Mouse (Mus musculus): Measurements from ENCODE around the gene Zbtb22.
"Not testable (repeated sequence)": the region's sequence is repeated elsewhere in the genome, so short reads cannot be mapped to it uniquely, and the experiment has no call there.

Zbtb22 gene

DNA sequence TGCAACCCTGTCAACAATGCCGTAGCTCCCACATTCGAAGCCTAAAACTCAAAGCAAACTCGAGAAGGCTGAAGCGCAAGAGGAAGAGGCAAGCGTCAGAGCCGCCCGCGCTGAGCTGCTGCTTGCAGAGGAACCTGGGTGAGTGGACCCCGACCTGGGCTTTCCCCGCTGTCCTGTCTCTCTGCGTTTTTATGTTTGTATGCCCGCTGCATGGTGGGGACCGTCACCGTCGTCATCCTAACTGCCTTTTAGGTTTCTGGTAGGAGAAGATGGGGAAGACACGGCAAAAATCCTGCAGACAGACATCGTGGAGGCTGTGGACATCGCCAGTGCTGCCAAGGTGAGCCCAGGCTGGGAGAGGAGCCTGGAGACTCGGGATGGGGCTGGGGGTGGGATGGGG, 25.7 kb downstream of the Zbtb22 start:
- no peak for DNase-seq (ENCODE audit: low read depth, low spot score)

- no peak for DNase-seq (ENCODE audit: low read depth, low spot score)
Measured at GRCm38 (mm10) chr17:33943454-33943853, 27.8 kb downstream of the Zbtb22 start.

DNA sequence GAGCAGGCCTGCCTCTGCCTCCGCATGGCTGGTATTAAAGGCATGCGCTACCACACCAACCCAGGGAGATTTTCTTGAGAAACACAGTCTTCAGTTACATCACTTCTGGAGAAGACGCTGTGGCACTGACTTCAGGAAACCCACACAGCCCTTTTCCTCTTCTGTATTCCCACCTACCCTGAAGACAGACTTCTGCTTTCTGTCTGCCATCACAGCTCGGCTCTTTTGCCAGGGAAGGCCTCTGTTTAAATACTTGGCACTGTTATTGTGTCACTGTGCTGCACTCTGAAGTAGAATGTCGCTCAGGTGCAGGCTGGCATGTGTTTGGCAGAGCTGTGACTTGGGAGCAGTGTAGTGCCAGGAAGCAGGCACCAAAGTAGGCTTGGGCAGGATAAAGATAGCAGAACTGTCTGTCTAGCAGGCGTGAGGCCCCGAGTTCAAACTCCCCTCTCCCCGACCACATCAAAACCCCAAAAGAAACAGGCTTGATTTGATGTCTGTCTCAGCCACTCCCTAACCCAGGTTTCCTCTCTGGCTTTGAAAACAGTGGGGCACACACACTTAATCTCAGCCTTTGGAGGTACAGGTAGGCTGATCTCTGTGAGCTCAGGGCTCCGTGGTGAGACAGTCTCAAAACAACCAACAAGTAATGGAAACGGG, 31.9 kb downstream of the Zbtb22 start:
- peak; percentile 75 for DNase-seq (ENCODE audit: low read depth, low spot score)

GRCm38 (mm10) chr17:33948090-33948904, 32.6 kb downstream of the Zbtb22 start:
- no peak for DNase-seq (ENCODE audit: low read depth, low spot score)

DNA sequence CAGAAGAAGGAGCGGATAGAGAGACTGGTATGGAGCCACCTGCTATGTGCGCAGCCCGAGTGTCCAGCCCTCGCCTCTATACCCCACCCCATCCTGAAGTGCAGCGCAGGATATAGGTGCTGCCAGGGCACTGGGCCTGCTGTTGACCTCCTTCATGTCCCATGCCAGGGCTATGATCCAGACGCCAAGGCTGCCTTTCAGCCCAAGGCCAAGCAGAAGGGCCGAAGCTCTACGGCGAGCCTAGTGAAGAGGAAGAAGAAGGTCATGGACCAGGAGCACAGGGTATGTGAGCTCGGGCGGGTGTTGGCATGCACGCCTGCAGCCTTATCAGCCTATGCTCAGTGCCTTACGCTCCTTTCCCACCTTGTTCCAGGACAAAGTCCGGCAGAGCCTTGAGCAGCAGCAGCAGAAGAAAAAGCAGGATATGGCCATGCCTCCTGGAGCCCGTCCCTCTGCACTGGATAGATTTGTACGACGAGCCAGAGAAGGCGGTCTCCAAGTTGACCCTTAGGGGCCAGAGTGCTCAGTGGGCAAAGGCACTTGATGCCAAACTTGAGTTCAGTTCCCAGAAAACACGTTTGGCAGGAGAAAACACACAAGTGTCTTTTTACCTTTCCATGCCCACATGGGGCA, 33.3 kb downstream of the Zbtb22 start:
- no peak for DNase-seq (ENCODE audit: low read depth, low spot score)

DNA sequence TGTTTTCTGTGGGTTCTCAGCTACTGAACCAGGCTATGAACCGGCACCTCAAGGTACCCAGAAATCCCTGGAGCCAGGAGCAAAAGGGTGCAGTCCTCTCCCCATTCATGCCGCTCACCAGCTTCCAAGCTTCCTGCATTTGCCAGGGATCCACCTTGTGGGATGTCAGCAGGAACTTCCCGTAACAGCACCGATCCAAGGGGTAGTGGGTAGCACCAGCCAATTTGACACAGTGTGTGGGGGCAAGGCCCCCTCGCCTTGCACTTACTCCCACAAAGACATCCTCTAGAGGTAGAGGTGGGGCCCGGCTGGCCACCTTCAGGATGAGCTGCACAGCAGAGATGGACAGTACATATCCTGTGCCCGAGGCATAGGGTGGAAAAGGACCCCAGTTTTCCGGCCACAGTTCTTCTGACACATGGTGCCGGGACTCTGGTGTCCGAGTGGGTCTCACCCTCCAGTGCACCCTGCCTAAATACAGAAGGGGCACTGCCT, 34.5 kb downstream of the Zbtb22 start:
- DNase-seq (ENCODE audit: low read depth, low spot score) = no peak

- peak; percentile 87 for DNase-seq (ENCODE audit: low read depth, low spot score)
Measured at GRCm38 (mm10) chr17:33951021-33951946, 35.6 kb downstream of the Zbtb22 start, which contains the start of gene B3galt4. TSS of gene B3galt4 (minus strand) at chr17:33951488.

DNA sequence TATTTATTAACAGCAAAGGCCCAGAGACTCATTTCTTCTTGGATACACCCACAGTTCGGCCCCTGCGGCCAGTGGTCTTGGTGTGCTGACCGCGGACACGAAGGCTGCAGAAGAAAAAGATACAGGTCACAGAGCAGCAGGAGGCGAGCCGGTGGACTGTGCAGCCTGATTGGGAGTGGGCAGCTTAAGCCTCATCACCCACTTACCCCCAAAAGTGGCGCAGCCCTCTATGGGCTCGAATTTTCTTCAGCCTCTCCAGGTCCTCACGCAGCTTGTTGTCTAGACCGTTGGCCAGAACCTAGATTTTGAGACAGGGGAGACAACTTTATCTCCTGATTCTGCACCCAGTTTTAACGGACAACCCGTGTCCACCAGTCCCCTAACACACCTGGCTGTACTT, 36.3 kb downstream of the Zbtb22 start:
- DNase-seq (ENCODE audit: low read depth, low spot score) = not testable (repeated sequence)

GRCm38 (mm10) chr17:33952879-33953278, 37.2 kb downstream of the Zbtb22 start:
- DNase-seq (ENCODE audit: low read depth, low spot score) = no peak

DNA sequence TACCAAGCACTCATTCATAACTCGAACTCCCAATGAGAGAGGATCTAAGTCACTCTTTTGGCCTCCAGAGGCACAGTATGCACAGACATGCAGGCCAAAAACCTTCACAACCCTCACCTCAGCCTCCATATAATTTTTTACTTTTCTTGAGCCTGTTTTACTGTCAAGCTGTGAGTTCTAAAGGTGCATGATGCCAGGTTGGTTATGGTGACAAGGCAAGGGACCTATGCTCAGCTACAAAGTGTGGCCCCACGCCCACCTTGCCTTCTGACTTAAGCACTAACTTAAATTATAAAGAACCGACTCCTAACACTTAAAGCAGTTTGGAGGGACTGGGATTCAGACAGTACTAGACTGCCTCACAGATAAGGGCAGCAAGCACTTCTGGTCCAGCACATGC, 37.6 kb downstream of the Zbtb22 start:
- DNase-seq (ENCODE audit: low read depth, low spot score) = no peak

- no peak for DNase-seq (ENCODE audit: low read depth, low spot score)
Measured at GRCm38 (mm10) chr17:33953961-33954565, 38.4 kb downstream of the Zbtb22 start.

GRCm38 (mm10) chr17:33954646-33955554, 39.2 kb downstream of the Zbtb22 start:
- no peak for DNase-seq (ENCODE audit: low read depth, low spot score)

DNA sequence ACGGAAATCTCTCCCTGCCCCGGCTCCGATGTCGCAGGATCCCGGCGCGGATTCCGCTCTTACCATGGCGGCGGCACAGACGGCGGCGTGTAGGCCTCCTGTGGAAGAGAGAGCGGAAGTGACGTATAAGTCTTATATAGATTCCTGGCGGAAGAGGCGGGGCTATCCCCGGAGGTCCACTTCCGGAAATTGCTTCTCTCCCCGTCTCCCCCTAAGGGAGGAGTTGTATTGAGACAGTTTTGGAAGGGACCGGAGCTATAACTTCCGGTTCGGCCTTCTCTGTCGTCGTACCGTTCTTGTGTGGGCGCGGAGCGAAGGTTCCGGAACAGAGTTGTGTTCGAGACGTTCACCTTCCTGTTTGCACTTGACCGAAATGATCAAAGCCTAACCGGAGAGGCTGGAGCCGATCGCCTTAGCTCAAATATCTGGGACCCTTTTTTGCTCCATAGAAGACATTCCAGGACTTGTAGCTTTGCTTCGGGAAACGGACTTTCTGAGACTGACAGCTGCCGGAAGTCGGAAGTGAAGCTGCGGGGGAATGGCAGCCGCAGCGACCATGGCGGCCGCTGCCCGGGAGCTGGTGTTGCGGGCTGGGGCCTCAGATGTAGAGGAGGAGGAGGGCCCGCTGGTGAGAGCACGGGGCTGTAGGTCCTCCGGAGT, 40.0 kb downstream of the Zbtb22 start, which contains the start of the genes Vps52 and Rps18:
Vps52 (plus strand) TSS at position 258 of the 660 bp plus-strand sequence.
Rps18 (minus strand) TSS at position 447 of the 660 bp plus-strand sequence.
- peak; percentile 97 for DNase-seq (ENCODE audit: low read depth, low spot score)

DNA sequence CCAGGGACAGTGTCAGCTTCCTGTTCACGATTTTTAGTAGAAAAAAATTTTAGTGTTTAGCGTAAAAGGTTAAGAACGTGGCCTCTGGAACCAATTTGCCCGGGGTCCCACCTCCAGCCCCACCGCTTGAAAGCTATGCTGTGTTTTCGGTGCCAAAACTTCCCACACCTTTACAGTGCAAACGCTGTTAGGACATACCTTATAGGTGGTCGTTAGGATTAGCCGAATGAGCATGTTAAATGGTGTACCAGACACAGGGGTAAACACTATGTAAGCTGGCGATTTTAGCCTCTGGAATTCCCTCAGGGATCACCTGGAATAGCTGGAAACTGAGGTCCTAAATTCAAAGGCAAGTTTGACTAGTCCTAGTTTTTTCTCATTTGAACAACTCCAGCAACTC, 40.6 kb downstream of the Zbtb22 start:
- DNase-seq (ENCODE audit: low read depth, low spot score) = no peak

- DNase-seq (ENCODE audit: low read depth, low spot score) = peak; percentile 25
Measured at GRCm38 (mm10) chr17:33957493-33957892, 41.8 kb downstream of the Zbtb22 start.

DNA sequence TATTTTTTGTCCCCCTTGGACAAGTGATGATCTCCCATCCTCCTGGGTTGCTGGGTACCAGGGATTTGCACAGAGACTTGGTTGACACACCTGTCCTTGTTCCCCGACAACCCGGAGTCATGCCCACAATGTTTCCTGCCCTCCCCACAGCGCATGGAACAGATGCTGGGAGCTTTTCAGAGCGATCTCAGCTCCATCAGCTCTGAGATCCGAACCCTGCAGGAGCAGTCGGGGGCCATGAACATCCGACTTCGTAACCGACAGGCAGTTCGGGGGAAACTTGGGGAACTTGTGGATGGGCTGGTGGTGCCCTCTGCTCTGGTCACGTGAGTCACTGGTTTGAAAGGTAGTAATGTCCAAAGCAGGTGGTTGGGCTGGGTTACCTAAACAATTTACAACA, 42.7 kb downstream of the Zbtb22 start:
- no peak for DNase-seq (ENCODE audit: low read depth, low spot score)

DNA sequence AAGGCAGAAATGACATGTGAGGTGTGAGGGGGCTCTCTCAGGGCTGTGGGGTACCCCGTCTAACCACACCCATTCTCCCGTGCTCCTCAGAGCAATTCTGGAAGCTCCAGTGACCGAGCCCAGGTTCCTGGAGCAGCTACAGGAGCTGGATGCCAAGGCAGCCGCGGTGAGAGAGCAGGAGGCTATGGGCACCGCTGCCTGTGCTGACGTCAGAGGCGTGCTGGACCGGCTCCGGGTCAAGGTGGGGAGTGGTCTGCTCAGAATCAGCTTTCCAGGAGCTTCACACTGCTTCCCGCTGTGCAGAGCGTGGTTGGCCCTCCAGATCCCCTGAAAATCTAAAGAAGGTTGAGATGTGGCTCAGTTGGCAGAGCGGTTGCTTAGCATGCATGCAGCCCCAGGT, 43.4 kb downstream of the Zbtb22 start:
- DNase-seq (ENCODE audit: low read depth, low spot score) = no peak

DNA sequence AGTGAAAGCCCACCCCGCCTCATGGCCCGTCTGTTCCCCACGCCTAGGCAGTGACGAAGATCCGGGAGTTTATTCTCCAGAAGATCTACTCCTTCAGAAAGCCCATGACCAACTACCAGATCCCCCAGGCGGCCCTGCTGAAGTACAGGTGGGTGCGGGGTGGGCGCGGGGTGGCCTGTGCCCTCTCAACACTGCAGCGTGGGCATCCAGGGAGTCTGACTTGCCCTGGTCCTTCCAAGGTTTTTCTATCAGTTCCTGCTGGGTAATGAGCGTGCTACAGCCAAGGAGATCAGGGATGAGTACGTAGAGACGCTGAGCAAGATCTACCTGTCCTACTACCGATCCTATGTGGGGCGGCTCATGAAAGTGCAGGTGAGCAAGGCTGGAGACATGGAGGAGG, 44.2 kb downstream of the Zbtb22 start:
- DNase-seq (ENCODE audit: low read depth, low spot score) = no peak

GRCm38 (mm10) chr17:33962876-33963275, 47.2 kb downstream of the Zbtb22 start:
- DNase-seq (ENCODE audit: low read depth, low spot score) = no peak

Data from CD4-positive, CD25-positive, alpha-beta regulatory T cell, adult 2 months (primary cell).